Mouse (Mus musculus) ovary, postnatal 14 days (tissue): ENCODE results near the gene 4930442H23Rik.
A peak's percentile ranks its signal among the peaks of the same experiment; 100 is the strongest.
"Not testable (repeated sequence)": the region's sequence is repeated elsewhere in the genome, so short reads cannot be mapped to it uniquely, and the experiment has no call there.

Experiments
- DNase-seq: peaks from one replicate; pipeline ENCODE4 v3.0.0; 2022; ENCODE audit warnings: low spot score

Gene 4930442H23Rik

GRCm38 (mm10) chr10:81197305-81197704 is 13.7 kb upstream of the 4930442H23Rik start:
- DNase-seq = no peak

- no peak for DNase-seq
Observed at GRCm38 (mm10) chr10:81196470-81197065, 12.9 kb upstream of the 4930442H23Rik start.

- DNase-seq = no peak
Observed at GRCm38 (mm10) chr10:81195300-81195699, 11.7 kb upstream of the 4930442H23Rik start.

GRCm38 (mm10) chr10:81193991-81194774 is 10.5 kb upstream of the 4930442H23Rik start:
- no peak for DNase-seq

- DNase-seq = no peak
Observed at GRCm38 (mm10) chr10:81192968-81193501, 9.4 kb upstream of the 4930442H23Rik start.

- no peak for DNase-seq
Observed at GRCm38 (mm10) chr10:81192270-81192967, 8.8 kb upstream of the 4930442H23Rik start.

- no peak for DNase-seq
Observed at GRCm38 (mm10) chr10:81191342-81191982, 7.8 kb upstream of the 4930442H23Rik start.

- no peak for DNase-seq
Observed at GRCm38 (mm10) chr10:81190912-81191321, 7.3 kb upstream of the 4930442H23Rik start.

GRCm38 (mm10) chr10:81190236-81190911 is 6.7 kb upstream of the 4930442H23Rik start:
- no peak for DNase-seq

- DNase-seq = no peak
Observed at GRCm38 (mm10) chr10:81189821-81190220, 6.2 kb upstream of the 4930442H23Rik start.

GRCm38 (mm10) chr10:81187161-81187560 is 3.5 kb upstream of the 4930442H23Rik start:
- no peak for DNase-seq

- no peak for DNase-seq
Observed at GRCm38 (mm10) chr10:81184765-81185164, 1.1 kb upstream of the 4930442H23Rik start.

- peak; percentile 92 for DNase-seq
Observed at GRCm38 (mm10) chr10:81182336-81183333, 1.0 kb downstream of the 4930442H23Rik start, which contains the start of gene Dapk3. Gene Dapk3, plus strand, starts transcription at chr10:81183005.

- DNase-seq = not testable (repeated sequence)
Observed at GRCm38 (mm10) chr10:81181860-81182259, 1.8 kb downstream of the 4930442H23Rik start.

GRCm38 (mm10) chr10:81180946-81181345 is 2.7 kb downstream of the 4930442H23Rik start:
- no peak for DNase-seq

- no peak for DNase-seq
Observed at GRCm38 (mm10) chr10:81179451-81180342, 4.0 kb downstream of the 4930442H23Rik start.

- no peak for DNase-seq
Observed at GRCm38 (mm10) chr10:81178927-81179326, 4.7 kb downstream of the 4930442H23Rik start.

GRCm38 (mm10) chr10:81177958-81178712 is 5.5 kb downstream of the 4930442H23Rik start:
- no peak for DNase-seq
